ENCODE assay signal across 18 mouse cellular contexts in the genomic region with DNA sequence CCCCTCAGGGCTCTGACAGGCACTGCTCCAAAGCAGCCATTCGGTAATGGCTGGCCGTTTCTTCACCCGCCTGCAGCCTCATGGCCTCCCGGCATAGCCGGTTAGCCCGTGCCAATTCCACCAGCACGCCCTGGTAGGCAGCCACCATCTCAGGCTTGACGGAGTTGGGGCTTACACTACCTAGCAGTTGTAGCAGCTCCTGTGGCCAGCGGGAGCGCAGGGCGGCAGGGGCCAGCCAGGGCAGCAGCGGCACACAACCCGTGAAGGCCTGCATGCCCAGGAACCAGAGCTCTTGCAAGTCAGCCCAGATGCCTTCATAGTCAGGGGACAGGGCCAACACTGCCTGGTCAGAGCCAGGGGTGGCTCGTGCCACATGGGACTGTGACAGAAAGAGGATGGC. TPM values are rescaled to one million over a fixed set of nuclear protein-coding genes. Genes with fewer than 3 reads are reported as not detected.
DNase-seq lines count a peak whose midpoint lies in the region; ATAC-seq and TF ChIP-seq lines count a peak whose summit lies in the region.
"Had no signal": no experiment of that assay in that cellular context is flagged by ENCODE, and none has a peak within 500 bp of the region (broad histone marks: within the 10 kb centered on the region; RNA-seq: fewer than 3 reads in every experiment).

No protein-coding gene starts in this region.

- DNase-seq in cerebellum, adult 11-12 months = peak; percentile 73
- no peak for DNase-seq in cerebellum, postnatal 4 days (ENCODE audit: low spot score in 2 of 2)
- DNase-seq in layer of hippocampus, adult 2 months (ENCODE audit: low spot score in 2 of 2) = no peak
- DNase-seq in layer of hippocampus, postnatal 14 days (ENCODE audit: low spot score in 2 of 2) = no peak
- DNase-seq in ES-E14 (ENCODE audit: low read depth, low spot score) = no peak
- peak; percentile 71 to 81 for DNase-seq in cerebellum, postnatal 10 days

- no peaks in the 10 kb centered on the region for H3K9me3 ChIP-seq in ES-E14 (ENCODE audit: control insufficient read depth, insufficient read depth, low read depth, low read length)
- H3K9me3 ChIP-seq: embryonic facial prominence, embryonic 12.5 days; G1E; heart, embryonic 12.5 days; liver, embryonic 13.5 days; megakaryocyte, embryonic 14.5 days had no signal

- H3K27ac ChIP-seq in layer of hippocampus, adult 2 months = peak overlapping the region; percentile 97
- H3K27ac ChIP-seq in ES-E14 (ENCODE audit: insufficient read depth, low read depth, low read length, poor library complexity, severe bottlenecking) = no peak overlapping the region
- H3K27ac ChIP-seq: embryonic facial prominence, embryonic 12.5 days; liver, embryonic 13.5 days had no signal

- H3K9ac ChIP-seq in ES-E14 (ENCODE audit: insufficient read depth, low read depth, low read length, poor library complexity, severe bottlenecking) = no peak overlapping the region
- H3K9ac ChIP-seq: embryonic facial prominence, embryonic 12.5 days; heart, embryonic 12.5 days; liver, embryonic 13.5 days had no signal

- peaks cover 0 to 19% of the 10 kb centered on the region in 2 experiments; a peak in 3 of 4 replicates for H3K4me1 ChIP-seq in ES-E14 (ENCODE audit: control insufficient read depth in 2 of 2, insufficient read depth in 2 of 2, low read length in 2 of 2, poor library complexity in 1 of 2)

- H3K4me3 ChIP-seq in layer of hippocampus, adult 2 months = no peak overlapping the region; the same call in 1 of the 2 replicates
- peak overlapping the region; percentile 18 to 42; a peak in 1 of 4 replicates for H3K4me3 ChIP-seq in ES-E14 (ENCODE audit: insufficient read depth in 1 of 2, low read depth in 1 of 2, low read length in 2 of 2, poor library complexity in 1 of 2, severe bottlenecking in 1 of 2)
- H3K4me3 ChIP-seq: embryonic facial prominence, embryonic 12.5 days; heart, embryonic 12.5 days; liver, embryonic 13.5 days; megakaryocyte, embryonic 14.5 days; myocyte had no signal

- no peak for TF ChIP-seq CTCF in layer of hippocampus, adult 2 months (conservative IDR thresholded peaks at IDR 0.05)

- H3K36me3 ChIP-seq in ES-E14 (ENCODE audit: control insufficient read depth, insufficient read depth, low read length, poor library complexity, severe bottlenecking) = peaks cover 26% of the 10 kb centered on the region

- in situ Hi-C loops in ES-E14 (cut with MboI; ENCODE audit: low sequenced_read_pairs in 2 of 2, unreplicated experiment in 2 of 2) = no loop called here

- ATAC-seq in granulocyte monocyte progenitor cell, adult 5-6 weeks (replicated peaks; ENCODE audit: poor library complexity, severe bottlenecking) = no peak
- ATAC-seq: hindbrain, embryonic 16.5 days; lung, postnatal 0 days had no signal

TF ChIP-seq in ES-E14, 5 proteins besides CTCF, POLR2A, EP300 and RAD21:
- TF ChIP-seq ZNF384 (IDR thresholded peaks at IDR 0.05; ENCODE audit: low read depth, low read length) = no peak
- no peak for TF ChIP-seq MAFK (IDR thresholded peaks at IDR 0.05; ENCODE audit: insufficient read depth, low read depth, low read length)
- TF ChIP-seq ZC3H11A (IDR thresholded peaks at IDR 0.05; ENCODE audit: borderline replicate concordance, low read depth, low read length) = no peak
TF ChIP-seq in ES-E14: peak in this region for 0.

RNA-seq across cellular contexts. Expression of gene Ncdn, which starts 8.4 kb away (rescaled TPM):
- 1,000 to 10,000 TPM; 1,998 to 2,007 TPM for total RNA-seq in layer of hippocampus, adult 2 months (2021)
- 1,000 to 10,000 TPM; 1,231 to 1,244 TPM for total RNA-seq in layer of hippocampus, postnatal 14 days (2021)
- 25.8 and 26.3 TPM in 2 replicates for total RNA-seq in ES-E14 (2012; rRNA removed)
- total RNA-seq in granulocyte monocyte progenitor cell, adult 5-6 weeks (2014; fragmentation: Nextera tagmentation) = 13.0 and 17.9 TPM in 2 replicates
- 6.3 and 10.1 TPM in 2 replicates for total RNA-seq in granulocyte monocyte progenitor cell, adult 5-6 weeks (2017)

RNA-seq across cellular contexts. Expression of gene AU040320, which starts 8.5 kb away (rescaled TPM):
- total RNA-seq in layer of hippocampus, adult 2 months (2021) = 10 to 100 TPM; 68.7 to 72.4 TPM
- 10 to 100 TPM; 59.2 to 59.4 TPM for total RNA-seq in layer of hippocampus, postnatal 14 days (2021)
- total RNA-seq in ES-E14 (2012; rRNA removed) = 11.3 and 14.1 TPM in 2 replicates
- total RNA-seq in granulocyte monocyte progenitor cell, adult 5-6 weeks (2014; fragmentation: Nextera tagmentation) = 15.4 and 16.2 TPM in 2 replicates
- 13.2 and 16.8 TPM in 2 replicates for total RNA-seq in granulocyte monocyte progenitor cell, adult 5-6 weeks (2017)

RNA-seq across cellular contexts. Expression of gene Tfap2e, which starts 8.8 kb away (rescaled TPM):
- total RNA-seq in layer of hippocampus, adult 2 months (2021) = under 1 TPM in 1 of 2 experiments, not detected in 1; 0.18 TPM
- total RNA-seq in layer of hippocampus, postnatal 14 days (2021) = not detected
- 0.49 and 1.1 TPM in 2 replicates for total RNA-seq in ES-E14 (2012; rRNA removed)
- total RNA-seq in granulocyte monocyte progenitor cell, adult 5-6 weeks (2014; fragmentation: Nextera tagmentation) = not detected in 2 replicates
- total RNA-seq in granulocyte monocyte progenitor cell, adult 5-6 weeks (2017) = not detected in 2 replicates
- total RNA-seq: adrenal gland, adult 2 months; heart, postnatal 36 days; left cerebral cortex, adult 18-20 months had no signal

Comparison
In these comparisons a context has a peak if more than half of its experiments do, and no peak if none do; other contexts are left out.
1. DNase-seq: peak in cerebellum, adult 11-12 months (single experiment) and cerebellum, postnatal 10 days (2 of 2); none in cerebellum, postnatal 4 days (0 of 2), layer of hippocampus, adult 2 months (0 of 2), layer of hippocampus, postnatal 14 days (0 of 2) and ES-E14 (single experiment).
2. RNA of gene Ncdn, which starts 8.4 kb away (total RNA-seq): 1,998 to 2,007 TPM in layer of hippocampus, adult 2 months and 1,231 to 1,244 TPM in layer of hippocampus, postnatal 14 days; 25.8 to 26.3 TPM in ES-E14 and 6.3 to 17.9 TPM in granulocyte monocyte progenitor cell, adult 5-6 weeks; every median in the first group is over 10 times any median in the second.